Mouse (Mus musculus): Measurements from ENCODE around the gene Ptk7. TPM values are rescaled to one million over a fixed set of nuclear protein-coding genes. Genes with fewer than 3 reads are reported as not detected.
A peak's percentile ranks its signal among the peaks of the same experiment; 100 is the strongest.

The Ptk7 gene
- total and polyA plus RNA-seq, 2 experiments from 2014 or later: 17.2 to 57.9 TPM

- Histone ChIP-seq H3K4me2 (ENCODE audit: low read depth, low read length) (peak overlapping the region; percentile 89), H3K4me3 (ENCODE audit: low read depth, low read length) (peak overlapping the region; percentile 73), H3K27me3 (ENCODE audit: control insufficient read depth, insufficient read depth, low read length) (no peaks in the 10 kb centered on the region), H3K9ac (replicated peaks; ENCODE audit: low read depth, low read length) (peak overlapping the region; percentile 80), H3K36me3 (replicated peaks; ENCODE audit: control insufficient read depth, insufficient read depth, low read length) (peaks cover 46% of the 10 kb centered on the region), H3K9me3 (replicated peaks; ENCODE audit: control insufficient read depth, low read length) (no peaks in the 10 kb centered on the region), H3K4me1 (ENCODE audit: control insufficient read depth, insufficient read depth) (peaks cover 20% of the 10 kb centered on the region), H3K27ac (ENCODE audit: low read depth) (peak overlapping the region; percentile 95; the same call in 1 of the 2 replicates)
- TF ChIP-seq EP300 (IDR thresholded peaks at IDR 0.05; ENCODE audit: low read depth): no peak
- TF ChIP-seq CTCF (IDR thresholded peaks at IDR 0.05; ENCODE audit: low read depth): no peak
- ATAC-seq (ENCODE audit: insufficient read depth, low read depth): no peak
- WGBS: 49% methylated on average over 20 of the region's 20 CpGs
- DNase-seq (ENCODE audit: low spot score): no peak
Measured at GRCm38 (mm10) chr17:46651755-46652547, 22.6 kb upstream of the Ptk7 start.

- Histone ChIP-seq H3K36me3 (replicated peaks; ENCODE audit: control insufficient read depth, insufficient read depth, low read length) (peaks cover 41% of the 10 kb centered on the region), H3K9ac (replicated peaks; ENCODE audit: low read depth, low read length) (peak overlapping the region; percentile 80), H3K27ac (ENCODE audit: low read depth) (peak overlapping the region; percentile 95), H3K9me3 (replicated peaks; ENCODE audit: control insufficient read depth, low read length) (no peaks in the 10 kb centered on the region), H3K4me1 (ENCODE audit: control insufficient read depth, insufficient read depth) (peaks cover 24% of the 10 kb centered on the region), H3K4me2 (ENCODE audit: low read depth, low read length) (peak overlapping the region; percentile 89), H3K27me3 (ENCODE audit: control insufficient read depth, insufficient read depth, low read length) (no peaks in the 10 kb centered on the region), H3K4me3 (ENCODE audit: low read depth, low read length) (peak overlapping the region; percentile 73)
- DNase-seq (ENCODE audit: low spot score) (no peak), ATAC-seq (ENCODE audit: insufficient read depth, low read depth) (no peak)
- TF ChIP-seq CTCF (IDR thresholded peaks at IDR 0.05; ENCODE audit: low read depth) (no peak), EP300 (IDR thresholded peaks at IDR 0.05; ENCODE audit: low read depth) (no peak)
- 61% methylated on average over 17 of the region's 17 CpGs for WGBS
Measured at GRCm38 (mm10) chr17:46651292-46651691, 22.0 kb upstream of the Ptk7 start.

GRCm38 (mm10) chr17:46650232-46651031 lies 21.1 kb upstream of the Ptk7 start, which contains the start of gene Cul7:
Cul7 (plus strand) TSS chr17:46650337.
- H3K9ac ChIP-seq (replicated peaks; ENCODE audit: low read depth, low read length): peak within 1 kb of the TSS; percentile 80
- peak within 1 kb of the TSS; percentile 73 for H3K4me3 ChIP-seq (ENCODE audit: low read depth, low read length)
- no peaks in the 10 kb centered on the region for H3K27me3 ChIP-seq (ENCODE audit: control insufficient read depth, insufficient read depth, low read length)
- WGBS: under 1% methylated on average over 55 of the region's 58 CpGs
- ATAC-seq (ENCODE audit: insufficient read depth, low read depth) (peak; percentile 90), DNase-seq (ENCODE audit: low spot score) (peak; percentile 98)
- H3K9me3 ChIP-seq (replicated peaks; ENCODE audit: control insufficient read depth, low read length): no peaks in the 10 kb centered on the region
- TF ChIP-seq EP300 (IDR thresholded peaks at IDR 0.05; ENCODE audit: low read depth) (peak; percentile 71), CTCF (IDR thresholded peaks at IDR 0.05; ENCODE audit: low read depth) (no peak)
- peak within 1 kb of the TSS; percentile 95 for H3K27ac ChIP-seq (ENCODE audit: low read depth)
- peaks cover 24% of the 10 kb centered on the region for H3K4me1 ChIP-seq (ENCODE audit: control insufficient read depth, insufficient read depth)
- peak within 1 kb of the TSS; percentile 89 for H3K4me2 ChIP-seq (ENCODE audit: low read depth, low read length)
- H3K36me3 ChIP-seq (replicated peaks; ENCODE audit: control insufficient read depth, insufficient read depth, low read length): peaks cover 33% of the 10 kb centered on the region

- H3K9me3 ChIP-seq (replicated peaks; ENCODE audit: control insufficient read depth, low read length): no peaks in the 10 kb centered on the region
- 22% methylated on average over 15 of the region's 15 CpGs for WGBS
Measured at GRCm38 (mm10) chr17:46649811-46650210, 20.5 kb upstream of the Ptk7 start.

GRCm38 (mm10) chr17:46648436-46648835 lies 19.1 kb upstream of the Ptk7 start:
- WGBS: 73% methylated on average over 9 of the region's 9 CpGs
- H3K36me3 ChIP-seq (replicated peaks; ENCODE audit: control insufficient read depth, insufficient read depth, low read length): peaks cover 19% of the 10 kb centered on the region
- no peak overlapping the region for H3K27ac ChIP-seq (ENCODE audit: low read depth)
- no peak overlapping the region for H3K4me2 ChIP-seq (ENCODE audit: low read depth, low read length)
- no peaks in the 10 kb centered on the region for H3K27me3 ChIP-seq (ENCODE audit: control insufficient read depth, insufficient read depth, low read length)
- H3K4me3 ChIP-seq (ENCODE audit: low read depth, low read length): no peak overlapping the region
- H3K4me1 ChIP-seq (ENCODE audit: control insufficient read depth, insufficient read depth): peaks cover 31% of the 10 kb centered on the region
- no peak overlapping the region for H3K9ac ChIP-seq (replicated peaks; ENCODE audit: low read depth, low read length)
- DNase-seq (ENCODE audit: low spot score): no peak
- H3K9me3 ChIP-seq (replicated peaks; ENCODE audit: control insufficient read depth, low read length): no peaks in the 10 kb centered on the region
- no peak for ATAC-seq (ENCODE audit: insufficient read depth, low read depth)
- no peak for TF ChIP-seq CTCF (IDR thresholded peaks at IDR 0.05; ENCODE audit: low read depth)
- no peak for TF ChIP-seq EP300 (IDR thresholded peaks at IDR 0.05; ENCODE audit: low read depth)

More at GRCm38 (mm10) chr17:46649811-46650210, 20.5 kb upstream of the Ptk7 start:
- Histone ChIP-seq H3K4me3 (ENCODE audit: low read depth, low read length) (peak overlapping the region; percentile 73), H3K9ac (replicated peaks; ENCODE audit: low read depth, low read length) (peak overlapping the region; percentile 80), H3K4me1 (ENCODE audit: control insufficient read depth, insufficient read depth) (peaks cover 27% of the 10 kb centered on the region), H3K36me3 (replicated peaks; ENCODE audit: control insufficient read depth, insufficient read depth, low read length) (peaks cover 31% of the 10 kb centered on the region), H3K4me2 (ENCODE audit: low read depth, low read length) (peak overlapping the region; percentile 89), H3K27me3 (ENCODE audit: control insufficient read depth, insufficient read depth, low read length) (no peaks in the 10 kb centered on the region), H3K27ac (ENCODE audit: low read depth) (peak overlapping the region; percentile 95)
- no peak for ATAC-seq (ENCODE audit: insufficient read depth, low read depth)
- no peak for TF ChIP-seq EP300 (IDR thresholded peaks at IDR 0.05; ENCODE audit: low read depth)
- TF ChIP-seq CTCF (IDR thresholded peaks at IDR 0.05; ENCODE audit: low read depth): no peak
- no peak for DNase-seq (ENCODE audit: low spot score)

Measured in heart, postnatal 0 days (tissue).